Mouse (Mus musculus): ENCODE data around the gene Rfc2. TPM values are rescaled to one million over a fixed set of nuclear protein-coding genes. Genes with fewer than 3 reads are reported as not detected.
A peak's percentile ranks its signal among the peaks of the same experiment; 100 is the strongest.

Rfc2 gene
- total RNA-seq, 2 experiments from 2014 or later: 75.2 to 78.2 TPM

GRCm38 (mm10) chr5:134565696-134566095 is 15.5 kb upstream of the Rfc2 start:
- DNase-seq: no peak

GRCm38 (mm10) chr5:134567445-134567844 is 13.7 kb upstream of the Rfc2 start:
- no peak for DNase-seq

- no peak for DNase-seq
Observed at GRCm38 (mm10) chr5:134568030-134568429, 13.1 kb upstream of the Rfc2 start.

GRCm38 (mm10) chr5:134568964-134569491 is 12.1 kb upstream of the Rfc2 start:
- peak; percentile 41 for DNase-seq

- DNase-seq: peak; percentile 44
Observed at GRCm38 (mm10) chr5:134571730-134572507, 9.2 kb upstream of the Rfc2 start.

GRCm38 (mm10) chr5:134572508-134573214 is 8.5 kb upstream of the Rfc2 start:
- DNase-seq: peak; percentile 32

GRCm38 (mm10) chr5:134575833-134576232 is 5.3 kb upstream of the Rfc2 start:
- DNase-seq: no peak

GRCm38 (mm10) chr5:134576517-134577220 is 4.5 kb upstream of the Rfc2 start:
- DNase-seq: no peak

GRCm38 (mm10) chr5:134577534-134577933 is 3.6 kb upstream of the Rfc2 start:
- DNase-seq: no peak

- DNase-seq: no peak
Observed at GRCm38 (mm10) chr5:134579135-134579534, 2.0 kb upstream of the Rfc2 start.

GRCm38 (mm10) chr5:134582221-134582907 is 1.2 kb downstream of the Rfc2 start:
- DNase-seq: peak; percentile 98

- DNase-seq: no peak
Observed at GRCm38 (mm10) chr5:134583006-134583883, 2.1 kb downstream of the Rfc2 start.

- DNase-seq: no peak
Observed at GRCm38 (mm10) chr5:134583884-134584213, 2.7 kb downstream of the Rfc2 start.

GRCm38 (mm10) chr5:134584798-134585197 is 3.6 kb downstream of the Rfc2 start:
- no peak for DNase-seq

GRCm38 (mm10) chr5:134589900-134590299 is 8.7 kb downstream of the Rfc2 start:
- no peak for DNase-seq

GRCm38 (mm10) chr5:134592026-134592581 is 10.9 kb downstream of the Rfc2 start:
- DNase-seq: peak; percentile 68

- DNase-seq: no peak
Observed at GRCm38 (mm10) chr5:134593093-134593492, 11.9 kb downstream of the Rfc2 start.

- DNase-seq: peak; percentile 40
Observed at GRCm38 (mm10) chr5:134597711-134598110, 16.5 kb downstream of the Rfc2 start.

- no peak for DNase-seq
Observed at GRCm38 (mm10) chr5:134604376-134604775, 23.2 kb downstream of the Rfc2 start.

- DNase-seq: no peak
Observed at GRCm38 (mm10) chr5:134606314-134606713, 25.1 kb downstream of the Rfc2 start.

GRCm38 (mm10) chr5:134607121-134607520 is 26.0 kb downstream of the Rfc2 start:
- peak; percentile 38 for DNase-seq
